Mouse (Mus musculus) limb, embryonic 12.5 days (tissue): ENCODE measurements around the gene Gm6096. TPM values are rescaled to one million over a fixed set of nuclear protein-coding genes. Genes with fewer than 3 reads are reported as not detected.
A peak's percentile ranks its signal among the peaks of the same experiment; 100 is the strongest.

Experiments
- ATAC-seq: fragments of 200-750 bp; cut with Nextera tagmentation; 2 replicates; pipeline ENCODE4 v1.8.0; 2017; ENCODE audit warnings: low read depth, moderate TSS enrichment; ENCODE audit not compliant: insufficient number of reproducible peaks, insufficient read depth, low FRiP score, low TSS enrichment
- H3K27ac ChIP-seq: fragments of 300-500 bp; sonication (generic); 2 replicates; pipeline ENCODE4 v1.5.1; 2016; ENCODE audit warnings: mild to moderate bottlenecking, moderate library complexity
- H3K27me3 ChIP-seq: fragments of 300-500 bp; sonication (generic); 2 replicates; pipeline ENCODE4 v1.6.1; 2016; ENCODE audit warnings: mild to moderate bottlenecking, moderate library complexity
- H3K36me3 ChIP-seq: fragments of 300-500 bp; sonication (generic); 2 replicates; pipeline ENCODE4 v1.6.1; 2016; ENCODE audit warnings: mild to moderate bottlenecking, moderate library complexity
- H3K4me1 ChIP-seq: fragments of 300-500 bp; sonication (generic); replicated peaks from 2 replicates; pipeline ENCODE4 v1.6.1; 2016
- H3K4me2 ChIP-seq: fragments of 300-500 bp; sonication (generic); 2 replicates; pipeline ENCODE4 v1.6.1; 2016; ENCODE audit warnings: mild to moderate bottlenecking, moderate library complexity
- H3K4me3 ChIP-seq: fragments of 300-500 bp; sonication (generic); replicated peaks from 2 replicates; pipeline ENCODE4 v1.5.1; 2016; ENCODE audit warnings: mild to moderate bottlenecking
- H3K9ac ChIP-seq: fragments of 300-500 bp; sonication (generic); replicated peaks from 2 replicates; pipeline ENCODE4 v1.6.1; 2016; ENCODE audit warnings: mild to moderate bottlenecking, moderate library complexity
- H3K9me3 ChIP-seq: fragments of 300-500 bp; sonication (generic); 2 replicates; pipeline ENCODE4 v1.6.1; 2016; ENCODE audit warnings: mild to moderate bottlenecking, moderate library complexity
- WGBS: fragments of 180-500 bp; shearing (Covaris S2); methylation state at CpG from one replicate; pipeline ENCODE4 v1.1.7; 2016; 5-methylcytosine and 5-hydroxymethylcytosine counted together
- polyA plus RNA-seq: library from polyadenylated mRNA; unstranded; fragments of >200 nt; fragmentation: Nextera tagmentation; extraction: Ambion mirVana; gene quantifications from 2 replicates; pipeline ENCODE4 v1.2.1, GENCODE M21; 2016

The Gm6096 gene
- polyA plus RNA-seq, 1 experiment from 2014 or later = 0.89 TPM

- H3K9ac ChIP-seq = no peak overlapping the region
- 87% methylated on average over 5 of the region's 5 CpGs for WGBS
- H3K27ac ChIP-seq = no peak overlapping the region
- peaks cover 8% of the 10 kb centered on the region for H3K4me1 ChIP-seq
- peaks cover 45% of the 10 kb centered on the region for H3K36me3 ChIP-seq
- 0 out of 2 replicates have a peak, but pooled peaks cover 2% of the 10 kb centered on the region for H3K9me3 ChIP-seq
- H3K4me2 ChIP-seq = no peak overlapping the region
- no peak overlapping the region for H3K4me3 ChIP-seq
- H3K27me3 ChIP-seq = no peaks in the 10 kb centered on the region
- no peak for ATAC-seq
These were observed 15.2 kb upstream of the Gm6096 start for GRCm38 (mm10) chr7:34235602-34236001.

- Histone ChIP-seq H3K9ac (no peak overlapping the region), H3K27me3 (no peaks in the 10 kb centered on the region), H3K4me2 (no peak overlapping the region), H3K4me1 (peaks cover 6% of the 10 kb centered on the region), H3K9me3 (0 out of 2 replicates have a peak, but pooled peaks cover 2% of the 10 kb centered on the region), H3K4me3 (no peak overlapping the region), H3K27ac (no peak overlapping the region), H3K36me3 (peaks cover 64% of the 10 kb centered on the region)
- WGBS = 94% methylated on average over 5 of the region's 5 CpGs
- ATAC-seq = no peak
These were observed 12.8 kb upstream of the Gm6096 start for GRCm38 (mm10) chr7:34238086-34238485.

GRCm38 (mm10) chr7:34242176-34242575 is 8.7 kb upstream of the Gm6096 start:
- H3K4me1 ChIP-seq = no peaks in the 10 kb centered on the region
- H3K27ac ChIP-seq = no peak overlapping the region
- no peak for ATAC-seq
- no peaks in the 10 kb centered on the region for H3K9me3 ChIP-seq
- 94% methylated on average over 11 of the region's 11 CpGs for WGBS
- no peak overlapping the region for H3K4me3 ChIP-seq
- H3K9ac ChIP-seq = no peak overlapping the region
- no peak overlapping the region for H3K4me2 ChIP-seq
- no peaks in the 10 kb centered on the region for H3K27me3 ChIP-seq
- peaks cover 85% of the 10 kb centered on the region for H3K36me3 ChIP-seq

- H3K27me3 ChIP-seq = no peaks in the 10 kb centered on the region
- no peak for ATAC-seq
- no peaks in the 10 kb centered on the region for H3K4me1 ChIP-seq
- no peaks in the 10 kb centered on the region for H3K9me3 ChIP-seq
- no peak overlapping the region for H3K4me2 ChIP-seq
- H3K9ac ChIP-seq = no peak overlapping the region
- H3K4me3 ChIP-seq = no peak overlapping the region
- H3K36me3 ChIP-seq = peaks cover 78% of the 10 kb centered on the region
- 96% methylated on average over 3 of the region's 3 CpGs for WGBS
- H3K27ac ChIP-seq = no peak overlapping the region
These were observed 3.9 kb upstream of the Gm6096 start for GRCm38 (mm10) chr7:34246870-34247499.

- no peak overlapping the region for H3K9ac ChIP-seq
- H3K4me2 ChIP-seq = no peak overlapping the region
- 0 out of 2 replicates have a peak, but pooled peaks cover 1% of the 10 kb centered on the region for H3K4me1 ChIP-seq
- peaks cover 65% of the 10 kb centered on the region for H3K36me3 ChIP-seq
- no peaks in the 10 kb centered on the region for H3K27me3 ChIP-seq
- H3K4me3 ChIP-seq = no peak overlapping the region
- no peaks in the 10 kb centered on the region for H3K9me3 ChIP-seq
- H3K27ac ChIP-seq = no peak overlapping the region
- 78% methylated on average over 2 of the region's 2 CpGs for WGBS
- no peak for ATAC-seq
These were observed 1.2 kb downstream of the Gm6096 start for GRCm38 (mm10) chr7:34252030-34252429.

- Histone ChIP-seq H3K4me2 (no peak overlapping the region), H3K27ac (no peak overlapping the region), H3K27me3 (no peaks in the 10 kb centered on the region), H3K36me3 (peaks cover 51% of the 10 kb centered on the region), H3K9ac (no peak overlapping the region), H3K4me1 (peaks cover 23% of the 10 kb centered on the region), H3K4me3 (no peak overlapping the region), H3K9me3 (no peaks in the 10 kb centered on the region)
- WGBS = 76% methylated on average over 3 of the region's 3 CpGs
- ATAC-seq = no peak
These were observed 4.3 kb downstream of the Gm6096 start for GRCm38 (mm10) chr7:34255137-34255536.

GRCm38 (mm10) chr7:34255916-34256315 is 5.1 kb downstream of the Gm6096 start:
- Histone ChIP-seq H3K36me3 (peaks cover 49% of the 10 kb centered on the region), H3K4me3 (no peak overlapping the region), H3K9me3 (no peaks in the 10 kb centered on the region), H3K27me3 (no peaks in the 10 kb centered on the region), H3K4me1 (peaks cover 23% of the 10 kb centered on the region), H3K4me2 (no peak overlapping the region), H3K27ac (no peak overlapping the region), H3K9ac (no peak overlapping the region)
- 83% methylated on average over 1 of the region's 1 CpGs for WGBS
- no peak for ATAC-seq

GRCm38 (mm10) chr7:34257279-34257678 is 6.4 kb downstream of the Gm6096 start:
- H3K4me1 ChIP-seq = peaks cover 23% of the 10 kb centered on the region
- ATAC-seq = no peak
- H3K27me3 ChIP-seq = no peaks in the 10 kb centered on the region
- H3K36me3 ChIP-seq = peaks cover 58% of the 10 kb centered on the region
- H3K4me2 ChIP-seq = no peak overlapping the region
- H3K4me3 ChIP-seq = no peak overlapping the region
- WGBS = 82% methylated on average over 9 of the region's 9 CpGs
- H3K9ac ChIP-seq = no peak overlapping the region
- no peaks in the 10 kb centered on the region for H3K9me3 ChIP-seq
- H3K27ac ChIP-seq = peak overlapping the region; percentile 79

- Histone ChIP-seq H3K36me3 (peaks cover 59% of the 10 kb centered on the region), H3K9me3 (no peaks in the 10 kb centered on the region), H3K4me3 (no peak overlapping the region), H3K4me2 (no peak overlapping the region), H3K4me1 (peaks cover 23% of the 10 kb centered on the region), H3K27ac (peak overlapping the region; percentile 79), H3K27me3 (no peaks in the 10 kb centered on the region), H3K9ac (no peak overlapping the region)
- ATAC-seq = peak; percentile 37; the same call in 1 of the 2 replicates
- 46% methylated on average over 1 of the region's 1 CpGs for WGBS
These were observed 7.6 kb downstream of the Gm6096 start for GRCm38 (mm10) chr7:34258407-34258806.

- 86% methylated on average over 5 of the region's 5 CpGs for WGBS
- peaks cover 19% of the 10 kb centered on the region for H3K4me1 ChIP-seq
- H3K9me3 ChIP-seq = no peaks in the 10 kb centered on the region
- H3K4me2 ChIP-seq = no peak overlapping the region
- H3K9ac ChIP-seq = no peak overlapping the region
- ATAC-seq = no peak
- H3K27me3 ChIP-seq = no peaks in the 10 kb centered on the region
- peaks cover 29% of the 10 kb centered on the region for H3K36me3 ChIP-seq
- H3K4me3 ChIP-seq = no peak overlapping the region
- H3K27ac ChIP-seq = no peak overlapping the region
These were observed 12.6 kb downstream of the Gm6096 start for GRCm38 (mm10) chr7:34263437-34263836.

- no peak overlapping the region for H3K9ac ChIP-seq
- no peak overlapping the region for H3K4me3 ChIP-seq
- no peak overlapping the region for H3K4me2 ChIP-seq
- ATAC-seq = no peak
- H3K27ac ChIP-seq = no peak overlapping the region
- peaks cover 15% of the 10 kb centered on the region for H3K4me1 ChIP-seq
- H3K27me3 ChIP-seq = no peaks in the 10 kb centered on the region
- H3K9me3 ChIP-seq = no peaks in the 10 kb centered on the region
- peaks cover 22% of the 10 kb centered on the region for H3K36me3 ChIP-seq
- 69% methylated on average over 5 of the region's 5 CpGs for WGBS
These were observed 15.1 kb downstream of the Gm6096 start for GRCm38 (mm10) chr7:34265876-34266346.

GRCm38 (mm10) chr7:34266421-34266820 is 15.6 kb downstream of the Gm6096 start:
- H3K27ac ChIP-seq = no peak overlapping the region
- no peak overlapping the region for H3K4me3 ChIP-seq
- H3K9me3 ChIP-seq = no peaks in the 10 kb centered on the region
- H3K9ac ChIP-seq = no peak overlapping the region
- H3K4me1 ChIP-seq = peaks cover 15% of the 10 kb centered on the region
- no peak for ATAC-seq
- no peak overlapping the region for H3K4me2 ChIP-seq
- no peaks in the 10 kb centered on the region for H3K27me3 ChIP-seq
- H3K36me3 ChIP-seq = peaks cover 18% of the 10 kb centered on the region
